Mouse (Mus musculus): Measurements from ENCODE around the gene Rpl31.

- TF ChIP-seq CTCF (IDR thresholded peaks at IDR 0.05; ENCODE audit: control insufficient read depth, insufficient read depth, insufficient read length) (no peak), USF1 (IDR thresholded peaks at IDR 0.05; ENCODE audit: low read depth) (no peak), CEBPB (IDR thresholded peaks at IDR 0.05; ENCODE audit: low read depth) (no peak), MAX (IDR thresholded peaks at IDR 0.05) (no peak), MYOG (IDR thresholded peaks at IDR 0.05; ENCODE audit: control insufficient read depth, extremely low read depth, insufficient read length) (no peak), MYOD1 (IDR thresholded peaks at IDR 0.05; ENCODE audit: control insufficient read depth, insufficient read length, low read depth) (no peak)
Measured at GRCm38 (mm10) chr1:39336788-39337187, 30.9 kb upstream of the Rpl31 start.
